Mouse (Mus musculus): Measurements from ENCODE around the gene Slc24a3.

The Slc24a3 gene

GRCm38 (mm10) chr2:145279336-145279735 lies 111.8 kb downstream of the Slc24a3 start:
- DNase-seq (ENCODE audit: low read depth, low spot score) = no peak

DNA sequence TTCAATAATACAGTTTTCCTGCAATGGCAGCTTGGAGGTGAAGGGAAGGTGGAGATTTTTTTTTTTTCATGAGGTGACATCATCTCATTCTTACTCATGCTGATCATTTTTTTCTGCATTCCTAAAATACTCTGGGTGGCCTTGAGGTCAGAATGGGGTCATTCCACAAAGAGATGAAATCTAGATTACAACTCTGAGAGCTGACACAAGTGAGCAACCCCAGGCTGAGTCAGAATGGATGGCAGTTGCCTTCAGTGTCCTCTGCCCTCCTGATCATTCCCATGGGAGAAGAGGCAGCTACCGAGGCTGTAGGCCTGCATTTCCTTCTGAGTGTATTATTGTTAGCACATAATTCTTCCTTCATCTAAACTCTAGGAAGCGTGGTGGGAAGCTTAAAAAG lies 116.2 kb downstream of the Slc24a3 start:
- DNase-seq (ENCODE audit: low read depth, low spot score) = no peak

- no peak for DNase-seq (ENCODE audit: low read depth, low spot score)
Observed at GRCm38 (mm10) chr2:145288501-145288900, 120.9 kb downstream of the Slc24a3 start.

- DNase-seq (ENCODE audit: low read depth, low spot score) = peak; percentile 14
Observed at GRCm38 (mm10) chr2:145291473-145291872, 123.9 kb downstream of the Slc24a3 start.

GRCm38 (mm10) chr2:145292196-145292595 lies 124.6 kb downstream of the Slc24a3 start:
- DNase-seq (ENCODE audit: low read depth, low spot score) = no peak

DNA sequence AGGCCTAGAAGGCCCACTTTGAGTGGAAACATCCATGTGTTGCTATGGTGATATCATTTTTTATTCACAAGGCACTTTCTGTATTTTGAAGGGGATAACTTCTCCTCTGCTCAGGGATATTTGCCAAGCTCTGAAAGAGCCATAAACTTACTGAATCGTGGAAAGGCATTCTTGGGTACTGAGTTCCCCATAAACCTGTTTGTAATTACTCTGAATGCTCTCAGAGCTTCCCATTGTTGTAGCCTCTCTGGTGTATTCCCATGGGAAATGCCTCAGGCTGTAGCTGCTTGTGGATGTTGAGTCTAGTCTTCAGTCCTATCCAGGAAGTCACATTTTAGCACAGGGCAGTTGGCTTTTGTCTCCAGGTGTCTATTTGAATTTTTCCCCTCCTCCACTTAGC lies 125.3 kb downstream of the Slc24a3 start:
- DNase-seq (ENCODE audit: low read depth, low spot score) = no peak

DNA sequence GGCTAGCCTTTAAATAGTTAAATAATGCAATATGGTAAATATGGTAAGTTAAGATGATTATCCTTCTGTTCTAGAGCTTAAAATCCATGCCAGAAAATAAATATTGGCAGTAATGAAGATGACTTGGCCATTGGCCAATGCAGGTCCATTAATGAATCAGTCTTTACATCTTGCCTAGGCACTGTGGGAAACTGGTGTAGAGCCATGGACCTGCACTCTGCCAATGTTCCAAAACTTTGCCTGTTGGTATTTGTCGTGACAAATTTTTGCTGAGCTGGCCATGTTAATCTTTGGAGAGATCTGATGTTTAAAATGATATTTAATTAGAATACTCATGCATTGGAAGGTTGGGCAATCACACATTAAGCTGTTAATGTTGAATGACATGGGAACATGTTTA lies 129.4 kb downstream of the Slc24a3 start:
- DNase-seq (ENCODE audit: low read depth, low spot score) = no peak

- no peak for DNase-seq (ENCODE audit: low read depth, low spot score)
Observed at GRCm38 (mm10) chr2:145299914-145300699, 132.6 kb downstream of the Slc24a3 start.

DNA sequence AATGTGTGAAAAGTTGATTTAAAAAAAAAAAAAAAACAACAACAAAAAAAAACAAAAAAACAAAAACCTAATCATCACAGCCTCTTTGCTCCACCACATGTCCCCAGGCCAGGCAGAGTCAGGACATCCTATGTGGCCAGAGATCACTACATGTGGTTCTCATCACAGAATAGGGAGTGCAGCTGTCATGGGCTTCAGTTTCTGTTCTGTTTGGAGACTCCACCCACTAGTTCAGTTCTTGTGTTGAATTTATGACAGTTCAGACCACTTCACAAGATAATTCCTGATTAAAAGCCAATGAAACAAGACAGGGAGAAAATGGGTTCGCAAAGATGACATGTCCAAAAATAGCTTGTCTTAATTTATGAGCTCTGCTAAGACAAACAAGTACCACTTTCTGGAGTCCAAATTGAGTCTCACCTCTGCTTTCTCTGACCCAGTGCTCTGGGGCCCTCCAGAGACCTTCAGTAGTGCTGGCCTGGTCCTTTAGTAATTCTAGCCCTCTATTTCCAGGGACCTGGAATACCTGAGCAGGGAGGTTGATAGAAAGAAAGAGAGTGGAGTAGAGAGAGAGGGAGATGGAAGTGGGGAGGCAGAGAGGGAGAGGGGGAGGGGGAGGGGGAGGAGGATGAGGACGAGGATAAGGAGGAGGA lies 139.8 kb downstream of the Slc24a3 start:
- DNase-seq (ENCODE audit: low read depth, low spot score) = no peak

- no peak for DNase-seq (ENCODE audit: low read depth, low spot score)
Observed at GRCm38 (mm10) chr2:145318916-145319315, 151.4 kb downstream of the Slc24a3 start.

GRCm38 (mm10) chr2:145321287-145321686 lies 153.7 kb downstream of the Slc24a3 start:
- no peak for DNase-seq (ENCODE audit: low read depth, low spot score)

DNA sequence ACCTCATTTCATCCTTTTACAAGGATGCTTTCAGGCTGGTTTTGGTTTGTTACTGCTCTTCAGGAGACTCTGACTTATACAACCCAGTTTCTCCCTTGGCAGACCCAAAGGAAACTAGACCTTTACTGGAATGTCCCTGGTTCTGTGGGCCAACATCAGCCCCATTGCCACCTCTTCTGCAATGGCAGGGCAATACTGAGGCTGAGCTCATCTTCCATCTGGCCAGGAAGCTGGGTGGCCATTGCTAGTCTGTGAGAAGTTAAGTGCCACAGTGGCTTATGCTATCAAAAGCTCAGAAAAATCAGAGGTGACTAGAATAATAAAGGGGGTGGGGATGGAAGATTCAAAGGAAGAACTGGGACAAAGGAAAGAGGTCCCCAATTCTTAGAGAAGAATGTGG lies 154.2 kb downstream of the Slc24a3 start:
- no peak for DNase-seq (ENCODE audit: low read depth, low spot score)

- no peak for DNase-seq (ENCODE audit: low read depth, low spot score)
Observed at GRCm38 (mm10) chr2:145324477-145324876, 156.9 kb downstream of the Slc24a3 start.

DNA sequence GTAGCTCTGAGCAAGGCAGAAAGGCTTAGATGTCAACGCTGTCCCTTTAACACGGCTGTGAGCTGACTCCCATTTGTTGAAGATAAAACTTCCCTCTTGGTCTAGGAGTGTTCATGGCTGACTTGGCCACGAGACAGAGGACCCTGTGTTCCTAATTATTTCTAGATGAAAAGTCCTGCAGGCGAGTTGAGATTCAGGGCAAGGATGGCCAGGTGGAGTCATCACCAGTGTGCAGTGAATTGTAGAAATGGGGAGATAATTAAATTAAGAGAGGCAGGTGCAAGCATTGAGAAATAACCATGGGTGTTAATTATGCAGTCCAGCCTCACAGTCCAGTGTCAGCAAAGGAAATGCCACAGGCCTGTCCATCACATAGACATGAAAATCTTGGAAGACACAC lies 158.3 kb downstream of the Slc24a3 start:
- no peak for DNase-seq (ENCODE audit: low read depth, low spot score)

GRCm38 (mm10) chr2:145326544-145326943 lies 159.0 kb downstream of the Slc24a3 start:
- DNase-seq (ENCODE audit: low read depth, low spot score) = no peak

DNA sequence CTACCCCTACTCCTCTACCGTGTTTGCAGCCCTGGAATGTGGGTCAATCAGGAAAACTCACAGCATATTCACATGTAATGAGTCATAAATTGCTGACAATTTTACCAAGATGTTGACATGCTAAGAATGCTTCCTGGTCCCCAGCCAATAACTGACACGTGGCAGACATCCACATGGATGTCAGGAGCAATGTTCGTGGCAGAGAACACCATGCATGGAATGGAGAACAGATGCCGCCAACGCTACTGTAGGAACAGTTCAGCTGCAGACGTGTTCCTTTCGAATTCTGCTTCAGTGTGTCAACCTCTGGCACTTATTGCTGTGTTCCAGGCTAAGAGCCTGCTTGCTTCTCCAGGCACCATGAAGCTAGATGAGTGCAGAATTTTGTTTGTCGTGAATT lies 162.2 kb downstream of the Slc24a3 start:
- DNase-seq (ENCODE audit: low read depth, low spot score) = no peak

DNA sequence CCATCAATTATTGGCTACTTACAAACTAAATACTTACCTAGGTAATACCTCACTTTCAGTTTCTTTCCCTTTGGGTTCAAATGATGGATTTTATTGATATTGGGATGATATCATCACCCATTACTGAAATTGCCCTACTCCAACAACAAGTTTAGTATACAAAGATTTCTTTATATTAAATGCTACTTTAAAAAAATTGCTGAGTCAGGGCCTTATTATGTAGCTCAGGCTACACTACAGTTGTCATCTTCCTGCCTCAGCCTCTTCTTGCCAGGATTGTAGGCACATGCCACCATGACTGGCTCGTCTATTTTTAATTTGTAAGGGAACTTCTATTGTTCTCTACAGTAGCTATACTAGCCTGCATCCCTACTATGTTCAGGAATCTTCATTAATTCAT lies 164.0 kb downstream of the Slc24a3 start:
- no peak for DNase-seq (ENCODE audit: low read depth, low spot score)

DNA sequence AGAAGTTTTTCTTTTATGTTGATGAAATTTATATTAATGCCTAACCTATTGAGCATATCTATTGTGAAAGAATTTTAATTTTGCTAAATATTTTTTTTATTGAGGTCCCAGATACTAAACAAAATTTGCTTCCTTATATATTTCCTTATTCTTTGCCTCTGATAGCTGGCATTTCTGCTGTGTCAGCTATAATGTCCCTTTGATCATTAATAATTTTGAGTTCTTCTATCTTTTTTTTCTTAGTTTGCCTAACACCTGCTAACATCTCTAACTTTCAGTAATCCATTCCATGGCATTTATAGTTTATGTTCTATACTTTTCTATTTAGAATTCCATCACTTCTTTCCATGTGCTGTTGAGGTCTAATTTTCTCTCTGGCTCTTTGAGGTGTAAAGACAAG lies 165.9 kb downstream of the Slc24a3 start:
- no peak for DNase-seq (ENCODE audit: low read depth, low spot score)

DNA sequence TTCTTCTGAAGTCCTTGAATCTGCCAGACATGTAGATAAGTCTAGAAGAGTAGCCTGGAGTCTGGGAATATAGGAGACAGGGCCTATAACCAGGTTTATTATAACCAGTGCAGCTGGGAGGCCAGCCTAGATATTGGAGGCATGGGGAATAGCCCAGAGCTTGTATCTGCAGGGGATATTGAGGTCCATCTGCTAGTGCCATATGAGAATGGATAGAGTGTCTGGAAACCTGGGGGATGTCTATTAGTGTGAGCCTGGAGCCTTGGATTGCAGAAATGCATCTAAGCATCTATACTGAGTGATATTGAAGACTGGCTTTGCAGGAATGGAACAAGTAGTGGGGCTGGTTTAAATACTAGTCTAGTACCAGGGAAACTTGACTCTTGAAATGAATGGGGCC lies 168.9 kb downstream of the Slc24a3 start:
- DNase-seq (ENCODE audit: low read depth, low spot score) = no peak

- no peak for DNase-seq (ENCODE audit: low read depth, low spot score)
Observed at GRCm38 (mm10) chr2:145340816-145341215, 173.3 kb downstream of the Slc24a3 start.

- DNase-seq (ENCODE audit: low read depth, low spot score) = no peak
Observed at GRCm38 (mm10) chr2:145342956-145343355, 175.4 kb downstream of the Slc24a3 start.

GRCm38 (mm10) chr2:145344521-145344920 lies 177.0 kb downstream of the Slc24a3 start:
- no peak for DNase-seq (ENCODE audit: low read depth, low spot score)

- no peak for DNase-seq (ENCODE audit: low read depth, low spot score)
Observed at GRCm38 (mm10) chr2:145353801-145354200, 186.2 kb downstream of the Slc24a3 start.
